Mouse (Mus musculus) G1E (cell line): ENCODE data around the gene Abhd13. TPM values are rescaled to one million over a fixed set of nuclear protein-coding genes. Genes with fewer than 3 reads are reported as not detected.

ENCODE experiments used
- ATAC-seq: 2 replicates; pipeline ENCODE4 v1.8.0; 2016; ENCODE audit warnings: mild to moderate bottlenecking; ENCODE audit not compliant: insufficient number of reproducible peaks, poor library complexity, low FRiP score, severe bottlenecking; ENCODE audit errors: extremely low read depth
- DNase-seq: peaks from one replicate; pipeline ENCODE4 v3.0.0; 2012; ENCODE audit warnings: low spot score
- H3K27me3 ChIP-seq: 2 replicates; pipeline ENCODE4 v1.6.1; 2012; ENCODE audit warnings: mild to moderate bottlenecking, low read length, inconsistent platforms; ENCODE audit not compliant: insufficient read depth
- H3K36me3 ChIP-seq: replicated peaks from 2 replicates; pipeline ENCODE3; 2012; ENCODE audit warnings: mild to moderate bottlenecking, inconsistent platforms
- H3K4me1 ChIP-seq: 2 replicates; pipeline ENCODE4 v1.6.1; 2012; ENCODE audit warnings: low read depth, low read length, inconsistent platforms, mixed read lengths; ENCODE audit not compliant: insufficient read depth
- H3K4me3 ChIP-seq: 2 replicates; pipeline ENCODE4 v1.5.1; 2012; ENCODE audit warnings: low read depth, mild to moderate bottlenecking, inconsistent platforms, low read length, moderate library complexity, mixed read lengths
- H3K9me3 ChIP-seq: replicated peaks from 2 replicates; pipeline ENCODE4 v1.6.1; 2012; ENCODE audit warnings: inconsistent platforms
- CTCF ChIP-seq: IDR thresholded peaks from 2 replicates; pipeline ENCODE4 v1.5.1; 2012; ENCODE audit warnings: low read depth, low read length, inconsistent platforms, mixed read lengths
- GATA1 ChIP-seq: IDR thresholded peaks from 2 replicates; pipeline ENCODE4 v1.6.1; 2012; ENCODE audit warnings: borderline replicate concordance, low read length, inconsistent platforms, mixed read lengths
- GATA2 ChIP-seq: IDR thresholded peaks from 2 replicates; pipeline ENCODE4 v1.6.1; 2012; ENCODE audit warnings: low read depth, low read length, inconsistent platforms, borderline replicate concordance
- POLR2AphosphoS5 ChIP-seq: IDR thresholded peaks from 2 replicates; pipeline ENCODE4 v1.6.1; 2012; ENCODE audit warnings: low read depth, low read length, inconsistent platforms; ENCODE audit not compliant: insufficient replicate concordance
- TAL1 ChIP-seq: conservative IDR thresholded peaks from 2 replicates; pipeline ENCODE4 v1.6.1; 2012; ENCODE audit warnings: low read depth, low read length, inconsistent platforms, mixed read lengths
- polyA plus RNA-seq: library from polyadenylated mRNA; stranded (reverse); fragments of >175 nt; gene quantifications from 2 replicates; pipeline ENCODE4 v1.2.3, GENCODE M21; 2012
- total RNA-seq, 2 experiments: library from RNA; stranded (forward) in 1 of 2; stranded (reverse) in 1 of 2; fragments of 200-1000 nt in 1 of 2; fragments of >200 nt in 1 of 2; fragmentation: Nextera tagmentation in 1 of 2; gene quantifications; 2 replicates each; pipeline ENCODE4 v1.2.3; 2014 to 2017

Gene Abhd13
- total and polyA plus RNA-seq, 3 experiments: 1.4 to 23.5 (median 19.9) TPM

DNA sequence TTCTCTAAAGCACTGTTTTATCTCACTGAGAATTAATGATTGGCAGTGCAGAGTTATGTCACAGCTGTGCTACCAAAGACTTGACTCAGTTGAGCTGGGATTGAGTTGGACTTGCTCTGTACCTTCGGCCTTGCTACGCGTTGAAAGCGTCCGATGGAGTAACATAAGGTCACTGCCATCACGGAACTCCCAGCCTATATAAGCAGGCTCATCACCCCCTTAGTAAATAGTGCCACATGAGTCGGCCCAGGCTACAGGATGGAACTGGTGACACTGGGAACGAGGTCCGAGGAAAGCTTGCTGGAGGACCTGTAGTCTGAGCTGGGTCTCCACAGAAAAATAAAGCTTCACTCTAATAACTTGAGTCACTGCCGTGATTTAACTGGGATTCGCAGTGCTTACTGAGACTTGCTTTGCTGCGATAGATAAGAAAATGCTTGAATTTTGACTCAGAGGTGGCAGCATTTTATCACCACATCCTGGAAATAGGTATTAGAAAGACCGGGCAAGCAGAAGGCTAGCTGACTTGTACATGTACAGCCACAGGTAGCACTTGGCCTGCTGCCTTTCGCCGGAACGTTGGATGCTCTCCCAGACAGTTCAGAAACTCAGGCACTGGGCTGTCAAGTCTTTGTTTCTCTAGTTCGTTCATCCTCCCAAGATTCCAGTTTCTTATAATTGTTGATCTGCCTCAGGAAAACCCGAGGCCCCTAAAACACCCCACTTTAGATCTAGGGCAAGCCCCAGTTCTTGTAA is 1.1 kb downstream of the Abhd13 start:
- no peak for DNase-seq
- no peaks in the 10 kb centered on the region for H3K9me3 ChIP-seq
- no peak for ATAC-seq
- no peaks in the 10 kb centered on the region for H3K27me3 ChIP-seq
- peak overlapping the region; percentile 85 for H3K4me3 ChIP-seq
- TF ChIP-seq POLR2AphosphoS5 (no peak), CTCF (no peak), GATA2 (no peak), GATA1 (no peak), TAL1 (no peak)
- H3K4me1 ChIP-seq: peaks cover 27% of the 10 kb centered on the region
- H3K36me3 ChIP-seq: peaks cover 35% of the 10 kb centered on the region

DNA sequence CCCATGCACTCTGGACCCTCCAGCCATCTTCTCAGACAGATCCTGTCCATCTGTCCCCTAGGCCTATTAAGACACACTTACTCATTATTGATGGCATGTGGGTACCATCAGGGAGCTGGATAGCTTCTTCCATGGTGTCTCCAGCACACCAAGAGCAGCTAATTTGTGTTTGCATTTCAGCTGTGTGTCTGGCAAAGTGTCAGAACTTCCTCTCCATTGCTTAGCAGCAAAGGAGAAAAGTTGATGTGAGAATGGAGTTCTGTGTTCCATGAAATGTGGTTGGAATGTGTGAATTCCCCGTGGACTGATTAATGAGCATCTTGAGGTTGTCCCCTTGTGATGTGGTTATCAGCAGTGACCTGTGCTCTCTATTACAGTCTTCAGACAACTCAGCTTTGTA is 2.2 kb downstream of the Abhd13 start:
- TF ChIP-seq TAL1: no peak
- TF ChIP-seq POLR2AphosphoS5: no peak
- Histone ChIP-seq H3K36me3 (peaks cover 44% of the 10 kb centered on the region), H3K4me3 (no peak overlapping the region; the same call in 1 of the 2 replicates), H3K4me1 (peaks cover 27% of the 10 kb centered on the region), H3K9me3 (no peaks in the 10 kb centered on the region), H3K27me3 (no peaks in the 10 kb centered on the region)
- no peak for ATAC-seq
- DNase-seq: no peak

DNA sequence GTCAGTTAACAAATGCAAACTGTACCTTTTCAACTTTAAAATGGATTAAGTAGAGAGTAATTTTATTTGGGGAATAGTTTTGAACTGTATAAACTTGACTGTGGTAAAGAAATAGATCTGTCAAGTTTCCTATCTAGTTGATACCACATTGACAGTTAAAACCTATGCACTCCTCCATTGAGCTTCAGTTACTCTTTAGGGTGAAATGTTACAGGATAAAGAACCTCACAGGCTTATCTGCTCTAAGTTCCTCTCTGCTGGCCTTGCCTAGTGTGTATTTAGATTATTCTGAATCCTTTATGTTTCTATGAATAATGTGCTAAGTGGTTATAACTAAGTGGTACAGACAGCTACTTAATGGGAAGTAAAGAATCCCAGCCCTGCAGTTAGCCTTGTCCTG is 2.7 kb downstream of the Abhd13 start:
- ATAC-seq: no peak

DNA sequence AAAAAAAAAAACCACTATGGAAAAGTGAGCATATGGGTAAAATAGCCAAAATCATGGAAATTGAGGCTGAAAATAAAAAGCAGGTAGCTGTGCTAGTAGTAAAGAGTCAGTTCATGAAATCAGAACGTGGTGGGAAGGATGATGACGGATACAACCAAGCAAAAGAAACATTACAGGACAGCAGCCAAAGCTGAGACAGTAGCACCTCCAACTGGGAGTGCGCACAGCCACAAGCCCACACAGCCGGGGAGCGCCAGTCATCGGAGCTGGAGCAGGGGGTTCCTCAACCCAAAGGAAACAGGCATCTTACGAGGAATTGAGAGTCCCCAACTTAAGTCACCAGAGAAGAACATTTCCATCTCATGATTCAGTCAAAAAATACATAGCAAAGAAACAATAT is 26.6 kb downstream of the Abhd13 start:
- H3K4me3 ChIP-seq: no peak overlapping the region
- no peaks in the 10 kb centered on the region for H3K36me3 ChIP-seq
- no peak for ATAC-seq
- H3K4me1 ChIP-seq: no peaks in the 10 kb centered on the region
- DNase-seq: no peak
- peaks cover 19% of the 10 kb centered on the region; the same call in 1 of the 2 replicates for H3K27me3 ChIP-seq
- no peaks in the 10 kb centered on the region for H3K9me3 ChIP-seq
- TF ChIP-seq POLR2AphosphoS5 (no peak), GATA2 (no peak), TAL1 (no peak), GATA1 (no peak), CTCF (no peak)

More for the DNA sequence above, 2.7 kb downstream of the Abhd13 start:
- TF ChIP-seq GATA1: no peak
- no peak for TF ChIP-seq POLR2AphosphoS5
- TF ChIP-seq GATA2: no peak
- no peak for TF ChIP-seq TAL1
- TF ChIP-seq CTCF: no peak
- no peaks in the 10 kb centered on the region for H3K27me3 ChIP-seq
- H3K9me3 ChIP-seq: no peaks in the 10 kb centered on the region
- peaks cover 27% of the 10 kb centered on the region for H3K4me1 ChIP-seq
- no peak for DNase-seq
- no peak overlapping the region for H3K4me3 ChIP-seq
- H3K36me3 ChIP-seq: peaks cover 46% of the 10 kb centered on the region

DNA sequence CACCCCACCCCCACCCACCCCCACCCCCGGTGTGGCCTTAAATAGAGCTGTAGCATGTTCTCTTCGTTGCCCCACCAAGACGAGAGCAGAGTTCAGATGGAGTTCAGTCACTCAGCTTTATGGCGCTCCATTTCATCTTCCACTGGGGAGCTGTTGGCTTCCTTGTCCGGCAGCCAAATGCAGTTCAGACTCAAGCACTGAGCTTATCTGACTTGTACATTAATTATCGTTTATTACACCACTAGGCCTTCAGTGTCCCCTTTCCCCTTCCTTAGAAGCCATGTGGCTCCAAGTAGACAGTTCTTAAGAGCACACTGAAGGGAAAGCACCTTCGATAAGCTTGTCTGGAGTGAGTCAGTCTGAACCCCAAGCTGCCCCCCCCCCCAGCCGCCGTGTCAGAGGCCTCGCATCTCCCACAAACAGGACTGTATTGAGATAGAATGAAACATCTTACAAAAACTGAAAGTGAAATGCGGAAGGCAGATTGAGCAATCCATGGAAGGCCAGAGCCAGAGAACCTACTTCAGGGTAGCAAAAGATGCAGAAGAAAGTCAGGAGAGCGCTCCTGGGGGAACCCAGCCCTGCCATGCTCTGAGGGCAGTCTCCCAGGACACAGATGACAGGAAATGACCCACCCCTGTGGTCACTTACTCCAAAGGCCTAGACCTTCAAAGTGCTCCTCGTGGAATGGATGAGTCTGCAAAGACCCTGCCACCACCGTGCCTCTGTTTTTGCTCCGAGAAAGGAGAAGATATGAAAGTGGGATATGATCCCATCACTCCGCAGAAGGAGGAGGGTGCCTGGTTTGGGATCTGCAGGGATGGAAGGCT is 28.9 kb downstream of the Abhd13 start, which contains the start of gene Tnfsf13b:
Tnfsf13b (plus strand) TSS at position 312 of the 830 bp plus-strand sequence.
- no peak for DNase-seq
- no peaks in the 10 kb centered on the region for H3K36me3 ChIP-seq

More for the DNA sequence above, 28.9 kb downstream of the Abhd13 start, which contains the start of gene Tnfsf13b:
- ATAC-seq: no peak
- no peak for TF ChIP-seq TAL1
- TF ChIP-seq GATA1: no peak
- TF ChIP-seq CTCF: no peak
- TF ChIP-seq GATA2: no peak
- TF ChIP-seq POLR2AphosphoS5: no peak
- Histone ChIP-seq H3K4me1 (no peaks in the 10 kb centered on the region), H3K9me3 (no peaks in the 10 kb centered on the region), H3K27me3 (peaks cover 19% of the 10 kb centered on the region; the same call in 1 of the 2 replicates), H3K4me3 (peak within 1 kb of the TSS; percentile 9; the same call in 1 of the 2 replicates)
